Mouse (Mus musculus) neural tube, embryonic 10.5 days (tissue): ENCODE measurements around the gene Lca5l.
"Not testable (repeated sequence)": the region's sequence is repeated elsewhere in the genome, so short reads cannot be mapped to it uniquely, and the experiment has no call there.

Source experiments
- DNase-seq: peaks from one replicate; pipeline ENCODE4 v3.0.0-alpha.2; 2017; ENCODE audit warnings: low spot score; ENCODE audit errors: extremely low spot score

Lca5l gene

DNA sequence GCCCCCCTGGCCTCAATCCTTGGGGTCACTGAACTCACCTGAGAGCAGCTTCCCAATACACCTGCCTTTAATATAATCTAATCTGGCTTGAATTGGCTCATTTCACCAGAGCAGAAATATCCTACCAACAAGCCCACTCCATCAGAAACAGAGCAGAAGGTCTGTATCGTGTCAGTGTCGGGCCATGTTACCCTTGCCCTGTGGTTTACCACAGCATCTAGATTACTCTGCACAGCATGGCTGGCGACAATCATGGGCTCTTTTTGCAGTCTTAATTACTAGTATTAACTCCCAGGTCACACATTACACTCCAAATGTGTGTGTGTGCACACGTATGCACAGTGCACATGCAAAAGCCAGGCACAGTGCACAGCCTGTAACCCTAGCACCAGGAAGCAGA lies 23.2 kb downstream of the Lca5l start:
- DNase-seq: no peak

DNA sequence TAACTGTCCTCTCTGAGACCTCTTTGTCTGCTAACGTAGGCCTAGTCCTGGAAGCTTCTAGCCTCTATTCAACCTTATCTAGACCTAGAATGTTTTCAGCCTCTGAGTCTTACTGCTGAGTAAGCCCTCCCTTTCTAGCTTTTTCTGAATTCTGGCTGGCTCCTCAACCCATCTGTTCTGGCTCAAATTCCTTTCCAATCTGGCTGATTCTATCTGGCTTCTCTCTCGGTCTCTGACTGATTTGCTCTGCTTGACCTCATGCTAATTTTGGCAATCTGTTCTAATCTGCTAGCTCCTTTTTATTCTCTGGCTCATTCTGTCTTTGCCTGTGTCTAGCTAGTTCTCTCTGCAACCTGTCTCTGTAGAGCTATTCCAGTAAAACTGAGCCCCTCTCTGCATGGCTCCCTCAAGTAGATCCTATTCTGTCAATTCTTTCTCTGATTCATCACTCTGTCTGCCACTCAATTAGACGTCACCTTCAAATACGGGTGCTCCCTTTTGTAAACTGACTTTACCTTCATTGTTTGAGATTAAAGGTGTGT lies 26.3 kb downstream of the Lca5l start:
- no peak for DNase-seq

DNA sequence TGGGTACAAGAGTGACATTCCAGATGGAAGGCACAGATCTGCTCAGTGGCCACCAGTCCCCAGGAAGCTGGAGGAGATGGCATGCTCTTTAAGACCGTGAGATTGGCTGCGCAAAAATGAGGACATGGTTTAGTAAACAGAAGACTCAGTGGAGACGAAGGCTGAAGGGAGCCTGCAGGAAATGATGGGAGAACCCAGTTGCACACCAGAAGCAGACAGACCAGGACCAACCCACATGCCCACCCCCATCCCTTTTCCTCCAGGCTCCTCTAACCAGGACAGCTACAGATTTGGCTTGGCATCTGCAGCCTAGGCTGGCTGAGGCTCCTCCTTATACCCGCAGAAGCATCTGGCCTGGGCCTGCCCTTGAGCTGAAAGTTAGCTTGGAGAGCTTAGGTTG lies 30.7 kb downstream of the Lca5l start:
- DNase-seq: no peak

DNA sequence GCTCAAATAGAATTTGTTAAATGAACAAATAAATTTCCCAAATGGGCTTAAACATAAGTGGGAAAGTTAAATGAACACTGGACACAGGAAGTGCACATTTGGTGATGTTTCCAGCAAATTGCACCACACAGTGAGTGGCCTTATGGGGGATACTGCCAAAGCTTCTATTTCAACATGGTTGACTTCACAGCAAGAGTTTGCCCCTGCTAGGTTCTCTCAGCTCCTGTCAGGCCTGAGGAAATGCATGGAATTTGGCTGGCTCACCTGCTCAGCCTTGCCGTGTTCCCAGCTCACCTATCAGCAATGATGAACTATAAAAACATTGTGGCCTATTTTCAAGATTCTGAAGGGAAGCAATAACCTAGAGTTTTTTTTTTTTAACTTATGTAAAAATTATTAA lies 31.1 kb downstream of the Lca5l start:
- no peak for DNase-seq

DNA sequence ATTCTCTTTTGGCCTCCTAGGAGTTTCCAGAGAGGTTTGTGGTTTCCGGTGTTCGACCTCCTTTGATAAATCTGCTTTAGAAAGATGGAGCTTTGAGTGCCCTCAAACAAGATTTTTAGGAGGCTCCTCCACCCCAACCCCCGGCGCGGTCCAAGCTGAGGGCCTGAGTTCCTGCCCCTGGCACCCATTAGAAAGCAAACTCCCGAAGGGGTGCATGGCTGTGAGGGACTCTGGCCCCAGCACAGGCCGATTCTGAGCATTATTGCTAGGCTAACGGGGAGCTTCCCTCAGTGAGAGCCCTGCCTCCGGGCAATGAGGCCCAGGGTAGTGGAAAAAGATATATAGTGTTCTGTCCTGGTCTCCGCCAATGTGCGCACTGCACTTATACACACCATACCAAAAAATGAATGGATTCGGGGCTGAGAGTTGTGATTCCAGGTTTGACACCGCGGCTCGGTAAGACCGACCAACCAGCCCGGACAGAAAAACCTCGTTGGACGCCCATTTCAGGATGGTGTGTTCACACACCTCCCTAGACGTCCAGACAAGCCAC lies 32.2 kb downstream of the Lca5l start:
- no peak for DNase-seq

DNA sequence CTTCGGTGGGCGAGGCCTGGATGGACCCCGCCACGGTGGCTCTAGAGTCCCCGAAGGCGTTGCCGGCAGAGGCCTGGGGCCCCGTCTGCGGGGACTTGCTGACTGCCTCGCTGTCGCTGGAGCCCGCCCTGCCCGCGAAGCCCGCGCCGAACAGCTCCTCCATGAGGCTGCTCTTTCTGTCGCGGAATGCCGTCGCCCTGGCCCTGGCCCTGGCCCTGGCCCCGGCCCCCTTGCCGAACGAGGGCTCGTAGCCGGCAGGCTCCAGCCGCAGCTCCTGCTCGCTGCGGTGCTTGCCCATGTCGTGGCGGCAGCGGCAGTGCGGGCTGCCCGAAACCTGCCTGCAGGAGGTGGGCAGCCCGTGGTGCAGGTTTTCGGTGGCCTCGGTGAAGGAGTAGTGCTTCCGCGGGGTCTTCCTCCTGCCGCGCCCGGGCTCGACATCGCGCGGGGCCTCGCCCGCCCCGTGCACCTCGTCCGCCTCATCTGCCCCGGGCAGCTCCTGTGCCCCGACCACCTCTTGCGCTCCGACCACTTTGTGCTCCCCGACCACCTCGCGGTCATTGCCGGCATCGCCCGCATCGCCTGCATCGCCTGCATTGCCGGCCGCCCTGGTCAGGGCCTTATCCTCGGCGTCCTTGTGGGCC lies 32.9 kb downstream of the Lca5l start:
- peak; percentile 84 for DNase-seq

DNA sequence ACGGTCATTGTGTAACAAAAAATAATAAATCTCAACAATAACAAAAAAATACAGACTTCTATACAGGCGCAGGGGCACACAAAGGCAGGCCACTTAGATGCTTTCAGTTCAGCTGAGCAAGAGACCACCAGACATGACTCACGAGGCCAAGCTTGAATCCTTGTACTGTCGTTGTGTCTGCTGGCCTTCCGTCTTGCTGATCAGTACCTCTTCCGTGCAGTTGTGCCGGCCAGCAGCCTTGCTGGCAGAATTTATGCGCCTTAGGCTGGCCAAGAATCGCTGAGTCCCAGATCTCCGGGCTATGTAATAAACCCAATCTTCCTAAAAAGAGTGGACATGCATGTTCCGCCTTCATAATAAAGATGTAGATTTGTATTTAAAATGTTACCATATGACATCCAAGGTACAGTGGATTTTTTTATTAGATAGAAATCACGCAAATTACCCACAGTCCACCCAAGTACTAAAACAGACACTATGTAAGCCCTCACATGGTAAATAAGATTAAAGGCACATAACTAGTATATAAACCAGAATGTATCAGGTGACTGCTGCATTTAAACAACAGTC lies 33.5 kb downstream of the Lca5l start:
- no peak for DNase-seq

DNA sequence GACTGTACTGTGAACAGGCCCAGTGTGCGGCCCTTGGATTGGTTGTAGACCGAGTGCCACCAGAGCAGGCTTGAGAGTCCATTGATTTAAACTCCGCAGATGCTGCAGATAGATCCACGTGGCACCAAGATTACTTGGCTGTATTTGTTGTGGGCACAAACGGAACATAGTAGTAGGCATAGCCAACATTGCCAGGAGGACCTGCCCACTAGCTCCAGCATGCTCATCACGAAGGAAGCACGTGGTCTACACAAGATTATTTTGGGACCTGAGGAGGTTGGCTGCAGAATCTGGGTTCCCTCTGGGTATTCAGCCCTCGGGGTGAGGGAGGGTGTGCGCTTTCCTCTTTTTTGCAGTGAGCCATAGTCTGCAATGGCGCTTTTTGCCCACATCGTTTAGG lies 34.9 kb downstream of the Lca5l start:
- DNase-seq: no peak

DNA sequence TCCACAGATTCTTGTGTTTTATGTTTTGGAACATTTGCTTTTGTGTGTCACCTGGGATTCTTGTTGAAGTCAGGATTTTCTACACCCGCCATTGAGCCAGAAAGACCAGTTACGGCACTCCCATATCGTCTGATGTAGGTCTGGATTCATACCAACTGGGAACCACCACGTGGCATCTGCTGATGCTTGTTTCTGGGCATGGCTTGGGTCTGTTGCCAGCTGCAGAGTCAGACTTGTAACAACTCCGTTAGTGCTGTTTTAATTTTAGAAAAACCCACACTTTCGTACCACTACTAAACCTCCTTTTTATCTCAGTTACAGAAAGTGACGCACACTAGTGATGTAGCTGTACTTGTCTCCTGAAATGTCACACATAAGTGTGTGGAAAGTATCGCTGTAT lies 36.1 kb downstream of the Lca5l start:
- no peak for DNase-seq

DNA sequence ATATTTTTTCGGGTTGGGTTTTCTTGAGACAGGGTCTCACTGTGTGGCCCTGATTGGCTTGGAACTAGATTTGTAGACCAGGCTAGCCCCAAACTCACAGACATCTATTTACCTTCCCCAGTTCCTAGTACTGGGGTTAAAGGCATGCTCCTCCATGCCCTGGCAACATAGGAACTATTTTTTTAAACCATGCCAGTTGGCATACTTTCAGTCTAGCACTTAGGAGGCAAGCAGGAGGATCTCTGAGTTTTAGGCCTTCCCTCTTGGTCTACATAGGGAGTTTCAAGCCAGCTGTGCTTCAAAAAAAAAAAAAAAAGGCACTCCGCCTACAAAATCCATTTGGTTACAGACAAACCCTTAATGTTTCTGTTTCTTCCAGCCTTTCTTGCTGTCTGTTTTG lies 37.6 kb downstream of the Lca5l start:
- DNase-seq: no peak

DNA sequence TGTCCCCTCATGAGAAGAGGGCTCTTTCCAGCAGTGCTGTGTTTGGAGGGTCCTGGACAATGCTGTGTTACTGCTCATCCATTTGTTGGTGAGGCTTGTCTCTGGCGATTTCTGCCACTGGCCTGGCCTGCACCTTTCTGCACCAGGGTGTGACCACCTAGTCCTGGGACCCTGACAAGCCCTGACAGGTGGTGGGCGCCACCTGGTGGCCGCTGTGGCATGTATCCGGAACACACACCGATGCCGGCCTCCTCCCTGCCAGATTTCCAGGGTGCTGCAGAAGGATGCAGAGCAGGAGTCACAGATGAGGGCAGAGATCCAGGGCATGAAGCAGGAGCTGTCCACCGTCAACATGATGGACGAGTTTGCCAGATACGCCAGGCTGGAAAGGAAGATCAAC lies 40.5 kb downstream of the Lca5l start:
- peak; percentile 77 for DNase-seq

DNA sequence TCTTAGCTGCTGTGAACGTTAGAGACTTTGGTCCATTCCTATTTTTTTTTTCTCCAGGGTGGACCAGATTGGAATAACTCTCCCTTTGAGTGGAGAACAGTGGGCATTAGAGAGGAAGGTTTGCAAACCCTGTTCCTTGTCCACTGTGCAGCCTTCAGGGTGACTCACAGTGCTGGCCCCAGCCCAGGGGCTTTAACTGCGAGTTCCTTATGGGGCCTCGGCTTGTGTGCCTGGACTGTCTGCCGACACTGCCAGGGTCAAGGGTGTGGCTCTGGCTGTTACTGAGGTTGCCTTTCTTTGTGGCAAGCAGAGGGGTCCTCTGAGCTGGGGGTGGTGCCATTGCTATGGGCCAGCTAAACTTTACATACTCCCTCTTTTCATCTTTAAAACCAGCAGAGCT lies 41.1 kb downstream of the Lca5l start:
- DNase-seq: no peak

DNA sequence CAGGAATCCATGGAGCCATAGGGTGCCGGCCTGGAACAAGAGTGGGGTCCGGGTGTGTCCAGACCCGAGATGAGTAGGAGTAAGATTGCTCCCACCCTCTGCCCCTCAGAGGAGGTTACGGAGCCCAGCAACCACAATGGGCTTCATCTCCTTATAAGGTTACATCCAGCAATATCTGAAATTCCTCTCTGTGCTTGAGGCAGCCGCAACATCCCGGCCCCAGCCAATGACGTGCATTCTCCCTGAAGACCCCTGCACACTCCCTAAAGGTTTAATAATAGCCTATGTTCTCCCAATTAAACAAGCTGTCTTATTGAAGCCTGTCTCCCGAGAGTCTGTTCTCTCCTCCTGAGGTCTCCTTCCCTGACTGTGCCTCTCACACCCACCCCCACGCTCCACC lies 42.8 kb downstream of the Lca5l start:
- no peak for DNase-seq

DNA sequence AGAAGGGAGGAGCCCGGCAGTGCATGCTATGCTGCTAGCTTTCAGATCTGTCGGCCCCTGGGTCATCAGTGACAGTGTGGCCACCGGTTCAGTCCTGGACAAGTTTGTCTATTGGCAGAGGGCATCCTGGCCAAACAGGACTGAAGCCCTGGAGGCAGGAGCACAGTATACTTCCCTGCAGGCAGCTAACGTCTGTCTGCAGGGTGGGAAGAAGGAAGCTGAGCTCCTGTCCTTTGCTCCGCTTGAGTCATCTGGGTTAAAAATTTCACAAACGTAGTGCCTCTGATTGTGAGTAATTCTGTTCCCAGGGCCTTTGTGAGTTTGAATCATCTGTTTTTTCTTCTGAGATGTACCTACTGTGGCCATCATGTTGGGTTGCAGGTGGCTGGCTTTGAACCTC lies 43.2 kb downstream of the Lca5l start:
- DNase-seq: no peak

DNA sequence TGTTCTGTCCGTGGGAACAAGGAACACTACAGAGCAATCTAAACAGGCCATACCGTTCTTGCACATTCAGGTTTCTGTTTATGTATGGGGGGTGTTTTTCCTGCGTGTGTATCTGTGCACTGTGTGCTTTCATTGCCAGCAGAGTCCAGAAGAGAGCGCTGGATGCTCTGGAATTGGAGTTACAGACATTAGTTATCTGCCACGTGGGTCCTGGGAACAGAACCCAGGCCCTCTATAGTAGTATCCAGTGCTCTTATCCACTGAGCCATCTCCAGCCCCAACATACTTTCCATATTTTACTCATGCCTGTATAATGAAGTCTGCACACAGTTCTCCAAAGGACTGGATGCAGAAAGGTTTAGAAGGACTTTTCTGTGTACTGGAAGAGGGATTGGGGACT lies 46.3 kb downstream of the Lca5l start:
- no peak for DNase-seq

DNA sequence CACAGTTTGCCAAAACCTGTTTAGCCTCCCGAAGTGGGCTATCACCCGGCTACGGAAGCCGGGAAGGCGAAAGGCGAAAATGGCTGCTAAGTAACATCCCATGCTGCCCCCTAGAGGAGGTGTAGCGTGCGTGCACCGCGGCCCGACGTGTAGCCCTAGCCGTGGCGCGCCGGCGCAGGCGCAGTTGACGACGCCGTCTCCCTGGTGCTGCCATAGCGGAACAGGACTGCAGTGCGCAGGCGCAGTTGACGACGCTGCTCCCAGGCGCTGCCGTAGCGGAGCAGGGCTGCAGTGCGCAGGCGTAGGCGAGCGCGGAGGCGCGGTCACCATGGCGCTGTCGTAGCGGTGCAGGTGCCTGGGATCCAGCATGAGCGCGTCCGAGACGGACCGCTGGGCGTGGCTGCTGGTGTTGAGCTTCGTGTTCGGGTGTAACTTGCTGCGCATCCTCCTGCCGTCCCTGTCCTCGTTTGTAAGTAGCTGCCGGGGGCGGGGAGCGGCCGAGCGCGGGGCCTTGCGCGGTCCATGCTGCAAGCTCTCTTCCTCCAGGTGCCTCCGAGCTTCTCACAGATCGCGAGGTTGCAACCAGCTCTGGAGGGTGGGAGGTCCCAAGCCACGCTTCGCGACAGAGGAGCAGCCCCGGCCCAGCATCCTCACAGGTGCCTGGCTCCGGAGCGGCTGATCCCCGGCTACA lies 46.8 kb downstream of the Lca5l start, which contains the start of gene Wrb:
TSS of gene Wrb (plus strand) at position 298 of the 691 bp plus-strand sequence.
- peak; percentile 100 for DNase-seq

DNA sequence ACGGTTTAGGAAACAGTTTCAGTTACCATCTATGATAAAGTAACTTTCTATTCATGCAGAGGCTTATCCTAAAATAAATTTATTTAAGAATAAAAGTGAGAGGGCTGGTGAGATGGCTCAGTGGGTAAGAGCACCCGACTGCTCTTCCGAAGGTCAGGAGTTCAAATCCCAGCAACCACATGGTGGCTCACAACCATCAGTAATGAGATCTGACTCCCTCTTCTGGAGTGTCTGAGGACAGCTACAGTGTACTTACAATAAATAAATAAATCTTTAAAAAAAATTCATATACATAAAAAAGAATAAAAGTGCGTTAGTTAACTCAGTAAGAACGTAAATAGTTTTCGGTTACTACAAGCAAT lies 47.3 kb downstream of the Lca5l start:
- not testable (repeated sequence) for DNase-seq

DNA sequence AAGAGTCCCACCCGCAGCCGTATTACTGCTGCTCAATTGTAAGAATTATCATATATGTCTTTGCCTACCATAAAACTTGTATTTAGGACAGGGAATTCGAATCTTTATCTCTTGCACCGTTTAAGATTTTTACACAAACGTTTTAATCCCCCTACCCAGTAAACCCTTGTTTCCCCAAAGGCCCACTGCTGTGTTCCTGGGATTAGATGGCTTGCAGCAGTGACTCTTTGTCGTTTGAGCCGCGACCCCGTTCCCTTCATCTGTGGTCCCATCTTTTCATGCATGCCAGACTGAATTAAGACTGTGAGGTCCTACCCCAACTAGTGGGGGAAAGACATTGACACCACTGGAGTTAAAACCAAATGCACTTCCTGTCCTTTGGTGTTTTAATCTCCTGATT lies 63.6 kb downstream of the Lca5l start:
- DNase-seq: no peak

DNA sequence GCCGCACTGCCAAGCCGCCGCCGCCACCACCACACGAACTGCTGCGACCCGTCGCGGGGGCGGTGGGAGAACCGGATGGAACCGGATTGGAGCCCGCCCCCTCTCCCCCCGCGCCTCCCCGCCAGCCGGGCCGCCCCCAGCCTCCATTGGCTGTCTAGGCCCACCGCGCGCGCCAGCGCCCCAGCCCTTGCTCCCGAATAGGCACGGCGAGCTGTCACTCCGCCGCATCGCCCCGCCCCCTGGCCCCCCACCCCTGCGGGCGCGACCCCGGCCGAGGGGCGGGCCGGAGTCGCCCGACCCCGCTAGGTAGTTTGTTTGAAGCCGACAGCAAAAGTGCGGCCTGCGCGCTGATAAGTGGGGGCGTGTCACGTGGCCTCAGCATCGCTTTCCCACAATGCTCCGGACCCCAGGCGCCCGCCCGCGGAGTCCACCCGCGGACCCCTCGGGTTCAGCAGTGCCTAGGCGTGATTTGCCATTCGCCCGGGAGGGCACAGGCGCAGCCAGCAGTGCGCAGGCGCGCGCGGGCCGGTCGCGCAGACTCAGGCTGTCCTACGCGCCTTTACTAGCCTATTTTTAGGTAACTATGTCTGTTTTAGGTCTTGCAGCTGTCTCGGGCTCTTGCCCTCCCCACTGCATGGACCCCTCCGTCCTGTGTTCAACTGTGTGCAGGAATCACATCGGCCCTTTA lies 64.3 kb downstream of the Lca5l start, which contains the start of gene Hmgn1:
TSS of gene Hmgn1 (minus strand) at position 73 of the 688 bp plus-strand sequence.
- DNase-seq: peak; percentile 99

DNA sequence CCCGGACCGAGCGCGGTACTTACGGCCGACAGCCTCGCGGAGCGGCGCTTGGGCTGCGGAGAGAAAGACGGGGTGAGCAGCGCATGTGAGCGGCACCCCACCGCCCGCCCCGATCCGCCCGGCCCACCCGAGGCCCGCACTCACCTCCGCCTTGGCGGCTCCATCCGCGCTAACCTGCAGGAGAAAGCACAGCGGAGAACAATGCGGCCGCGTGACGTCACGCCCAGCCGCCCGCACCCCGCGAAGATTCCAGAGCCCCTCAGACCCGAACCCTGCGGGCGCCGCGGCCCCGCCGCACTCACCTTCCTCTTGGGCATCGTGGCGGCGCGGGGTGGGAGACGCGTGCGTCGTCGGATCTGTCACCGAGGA lies 64.8 kb downstream of the Lca5l start:
- DNase-seq: no peak

DNA sequence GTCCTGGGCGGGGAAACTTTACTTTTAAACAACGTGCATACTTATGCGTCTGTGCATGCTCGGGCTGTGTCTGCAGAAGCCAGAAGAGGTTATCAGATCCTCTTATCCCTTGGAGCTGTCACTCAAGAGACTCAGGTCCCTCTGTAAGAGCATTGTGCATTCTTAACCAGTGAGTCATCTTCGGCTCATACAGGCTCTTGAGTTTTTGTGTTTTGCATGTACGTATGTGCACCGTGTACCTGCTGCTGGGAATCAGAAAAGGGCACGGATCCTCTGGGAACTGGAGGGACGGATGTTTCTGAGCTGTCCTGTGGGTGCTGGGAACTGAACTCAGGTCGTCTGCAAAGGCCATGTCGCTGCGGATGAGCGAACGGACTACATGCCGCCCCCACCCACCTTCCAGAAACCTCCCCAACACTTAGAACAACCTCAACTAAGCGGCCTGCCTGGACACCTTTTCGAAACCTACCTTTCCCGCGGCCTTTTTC lies 65.3 kb downstream of the Lca5l start:
- DNase-seq: no peak
